Mouse (Mus musculus) adrenal gland, postnatal 4 days (tissue): ENCODE data around the gene Gm45140. TPM values are rescaled to one million over a fixed set of nuclear protein-coding genes. Genes with fewer than 3 reads are reported as not detected.
"Not testable (repeated sequence)": the region's sequence is repeated elsewhere in the genome, so short reads cannot be mapped to it uniquely, and the experiment has no call there.

Source experiments
- DNase-seq, 2 experiments: peaks; one replicate each; pipeline ENCODE4 v3.0.0; 2021 to 2022; ENCODE audit warnings: low spot score in 2 of 2, mixed read lengths in 2 of 2
- total RNA-seq, 2 experiments: library from RNA; stranded (reverse); gene quantifications; 2 replicates each; pipeline ENCODE4 v1.2.3; 2021

Gm45140 gene
- total RNA-seq, 2 experiments from 2014 or later = 1.7 to 3.0 TPM

- no peak for DNase-seq
Measured at GRCm38 (mm10) chr6:87778294-87779173, 57.1 kb downstream of the Gm45140 start.

GRCm38 (mm10) chr6:87777842-87778241 lies 57.8 kb downstream of the Gm45140 start, which contains the start of gene Gp9:
Gene Gp9, plus strand, starts transcription at chr6:87778072.
- DNase-seq = no peak

- DNase-seq = no peak
Measured at GRCm38 (mm10) chr6:87776663-87777062, 58.9 kb downstream of the Gm45140 start.

GRCm38 (mm10) chr6:87775588-87776245 lies 59.9 kb downstream of the Gm45140 start:
- DNase-seq = no peak

- DNase-seq = no peak
Measured at GRCm38 (mm10) chr6:87774909-87775308, 60.7 kb downstream of the Gm45140 start.

GRCm38 (mm10) chr6:87774466-87774865 lies 61.1 kb downstream of the Gm45140 start:
- DNase-seq = no peak

- DNase-seq = no peak
Measured at GRCm38 (mm10) chr6:87770626-87771025, 65.0 kb downstream of the Gm45140 start.

- DNase-seq = not testable (repeated sequence)
Measured at GRCm38 (mm10) chr6:87764296-87764695, 71.3 kb downstream of the Gm45140 start.

- DNase-seq = no peak
Measured at GRCm38 (mm10) chr6:87763376-87764280, 72.0 kb downstream of the Gm45140 start.

- no peak for DNase-seq
Measured at GRCm38 (mm10) chr6:87762161-87762560, 73.4 kb downstream of the Gm45140 start.

- no peak for DNase-seq
Measured at GRCm38 (mm10) chr6:87759850-87760249, 75.7 kb downstream of the Gm45140 start.

GRCm38 (mm10) chr6:87759404-87759803 lies 76.2 kb downstream of the Gm45140 start:
- no peak for DNase-seq

GRCm38 (mm10) chr6:87756896-87757295 lies 78.7 kb downstream of the Gm45140 start:
- DNase-seq = no peak

- DNase-seq = no peak
Measured at GRCm38 (mm10) chr6:87755196-87755595, 80.4 kb downstream of the Gm45140 start.

- DNase-seq = no peak
Measured at GRCm38 (mm10) chr6:87751574-87751973, 84.0 kb downstream of the Gm45140 start.

- DNase-seq = no peak
Measured at GRCm38 (mm10) chr6:87750184-87750910, 85.2 kb downstream of the Gm45140 start.

- no peak for DNase-seq
Measured at GRCm38 (mm10) chr6:87748531-87748930, 87.1 kb downstream of the Gm45140 start.

- no peak for DNase-seq
Measured at GRCm38 (mm10) chr6:87748078-87748477, 87.5 kb downstream of the Gm45140 start.

- no peak for DNase-seq
Measured at GRCm38 (mm10) chr6:87746849-87747248, 88.7 kb downstream of the Gm45140 start.

GRCm38 (mm10) chr6:87746059-87746458 lies 89.5 kb downstream of the Gm45140 start:
- DNase-seq = no peak

GRCm38 (mm10) chr6:87745301-87745700 lies 90.3 kb downstream of the Gm45140 start:
- DNase-seq = no peak
